23 mouse cellular contexts compared by ENCODE assay signal in genomic region chr17:30638996-30639395, GRCm38 (mm10). TPM values are rescaled to one million over a fixed set of nuclear protein-coding genes. Genes with fewer than 3 reads are reported as not detected.
DNase-seq lines count a peak whose midpoint lies in the region; ATAC-seq and TF ChIP-seq lines count a peak whose summit lies in the region.
"Had no signal": no experiment of that assay in that cellular context is flagged by ENCODE, and none has a peak within 500 bp of the region (broad histone marks: within the 10 kb centered on the region; RNA-seq: fewer than 3 reads in every experiment).

No protein-coding gene starts in this region.

- WGBS in forebrain, embryonic 11.5 days: 72% methylated on average over 2 of the region's 2 CpGs
- 60% methylated on average over 2 of the region's 2 CpGs for WGBS in forebrain, embryonic 16.5 days
- 65% methylated on average over 2 of the region's 2 CpGs for WGBS in hindbrain, embryonic 10.5 days

- in situ Hi-C loops in ES-E14 (cut with MboI; ENCODE audit: low sequenced_read_pairs in 2 of 2, unreplicated experiment in 2 of 2): no loop called here

- no peaks in the 10 kb centered on the region for H3K9me3 ChIP-seq in forebrain, embryonic 11.5 days (ENCODE audit: control insufficient read depth, low read length)
- no peaks in the 10 kb centered on the region for H3K9me3 ChIP-seq in forebrain, embryonic 16.5 days (ENCODE audit: control insufficient read depth, low read length)
- H3K9me3 ChIP-seq in E14TG2a.4 (ENCODE audit: low read length): no peaks in the 10 kb centered on the region
- no peaks in the 10 kb centered on the region for H3K9me3 ChIP-seq in ES-E14 (ENCODE audit: control insufficient read depth, insufficient read depth, low read depth, low read length)
- H3K9me3 ChIP-seq in hindbrain, embryonic 10.5 days: no peaks in the 10 kb centered on the region
- H3K9me3 ChIP-seq: embryonic facial prominence, embryonic 10.5 days; embryonic facial prominence, embryonic 12.5 days; forebrain, embryonic 12.5 days had no signal

- no peaks in the 10 kb centered on the region for H3K36me3 ChIP-seq in forebrain, embryonic 11.5 days (ENCODE audit: control insufficient read depth, insufficient read depth, low read length)
- no peaks in the 10 kb centered on the region for H3K36me3 ChIP-seq in forebrain, embryonic 16.5 days (ENCODE audit: control insufficient read depth, insufficient read depth)
- H3K36me3 ChIP-seq in E14TG2a.4 (ENCODE audit: insufficient read depth, low read length): peaks cover 97% of the 10 kb centered on the region
- H3K36me3 ChIP-seq in ES-E14 (ENCODE audit: control insufficient read depth, insufficient read depth, low read length, poor library complexity, severe bottlenecking): peaks cover 24% of the 10 kb centered on the region; the same call in 1 of the 2 replicates
- H3K36me3 ChIP-seq in hindbrain, embryonic 10.5 days: no peaks in the 10 kb centered on the region
- H3K36me3 ChIP-seq: embryonic facial prominence, embryonic 10.5 days; embryonic facial prominence, embryonic 12.5 days; forebrain, embryonic 12.5 days had no signal

- no peak overlapping the region for H3K4me2 ChIP-seq in forebrain, embryonic 11.5 days (ENCODE audit: low read depth, low read length, severe bottlenecking)
- no peak overlapping the region for H3K4me2 ChIP-seq in forebrain, embryonic 16.5 days (ENCODE audit: low read length)
- H3K4me2 ChIP-seq: embryonic facial prominence, embryonic 12.5 days; forebrain, embryonic 12.5 days had no signal

- peak; percentile 35 for DNase-seq in forebrain, embryonic 11.5 days (ENCODE audit: low spot score)
- DNase-seq in ES-E14 (ENCODE audit: low read depth, low spot score): peak; percentile 72
- peak; percentile 89 for DNase-seq in ZHBTc4 (ENCODE audit: low read depth, low spot score)
- no peak for DNase-seq in layer of hippocampus, adult 18-20 months (ENCODE audit: low spot score in 2 of 2)
- no peak for DNase-seq in hindbrain, embryonic 10.5 days (ENCODE audit: low spot score)
- DNase-seq: adrenal gland, adult 2 months; adrenal gland, postnatal 10 days; adrenal gland, postnatal 25 days; B cell, adult 2 months; cerebellum, adult 11 months; cerebellum, adult 18-20 months; cerebellum, adult 8-10 months; cerebellum, adult 9-11 months; cerebellum, postnatal 14 days; cerebellum, postnatal 36 days; forebrain, postnatal 0 days had no signal

- H3K9ac ChIP-seq in forebrain, embryonic 11.5 days (ENCODE audit: low read length): no peak overlapping the region
- no peak overlapping the region for H3K9ac ChIP-seq in forebrain, embryonic 16.5 days (replicated peaks; ENCODE audit: low read depth, low read length)
- no peak overlapping the region for H3K9ac ChIP-seq in ES-E14 (ENCODE audit: insufficient read depth, low read depth, low read length, poor library complexity, severe bottlenecking)
- H3K9ac ChIP-seq: embryonic facial prominence, embryonic 12.5 days; forebrain, embryonic 12.5 days; forebrain, postnatal 0 days had no signal

- no peak for ATAC-seq in forebrain, embryonic 11.5 days (replicated peaks; ENCODE audit: low FRiP score)
- ATAC-seq in forebrain, embryonic 16.5 days: no peak
- ATAC-seq: CD4-positive, CD25-positive, alpha-beta regulatory T cell, adult 4 months; forebrain, embryonic 14.5 days; forebrain, postnatal 0 days had no signal

- H3K4me3 ChIP-seq in forebrain, embryonic 11.5 days (ENCODE audit: low read depth, low read length): no peak overlapping the region
- no peak overlapping the region for H3K4me3 ChIP-seq in forebrain, embryonic 16.5 days (replicated peaks; ENCODE audit: low read length)
- H3K4me3 ChIP-seq in E14TG2a.4 (replicated peaks; ENCODE audit: low read length) (peak overlapping the region; percentile 1; the same call in 1 of the 2 replicates), ES-E14 (ENCODE audit: insufficient read depth in 1 of 2, low read depth in 1 of 2, low read length in 2 of 2, poor library complexity in 1 of 2, severe bottlenecking in 1 of 2) (no peak overlapping the region)
- H3K4me3 ChIP-seq in hindbrain, embryonic 10.5 days: no peak overlapping the region
- H3K4me3 ChIP-seq: embryonic facial prominence, embryonic 10.5 days; embryonic facial prominence, embryonic 12.5 days; forebrain, embryonic 12.5 days had no signal

- no peaks in the 10 kb centered on the region for H3K27me3 ChIP-seq in forebrain, embryonic 11.5 days (ENCODE audit: control insufficient read depth, insufficient read depth, low read length)
- H3K27me3 ChIP-seq in forebrain, embryonic 16.5 days (replicated peaks; ENCODE audit: control insufficient read depth, insufficient read depth, low read length): no peaks in the 10 kb centered on the region
- no peaks in the 10 kb centered on the region for H3K27me3 ChIP-seq in E14TG2a.4 (ENCODE audit: insufficient read depth, low read length)
- no peaks in the 10 kb centered on the region for H3K27me3 ChIP-seq in hindbrain, embryonic 10.5 days (ENCODE audit: insufficient read depth, poor library complexity, severe bottlenecking)
- H3K27me3 ChIP-seq: embryonic facial prominence, embryonic 12.5 days; forebrain, embryonic 12.5 days had no signal

- no peak for TF ChIP-seq CTCF in E14TG2a.4 (conservative IDR thresholded peaks at IDR 0.05; ENCODE audit: low read length)

- no peaks in the 10 kb centered on the region for H3K4me1 ChIP-seq in forebrain, embryonic 11.5 days (replicated peaks; ENCODE audit: control insufficient read depth, insufficient read depth, low read length)
- H3K4me1 ChIP-seq in forebrain, embryonic 16.5 days (replicated peaks; ENCODE audit: control insufficient read depth, insufficient read depth, low read length): no peaks in the 10 kb centered on the region
- peaks cover 49% of the 10 kb centered on the region for H3K4me1 ChIP-seq in E14TG2a.4 (replicated peaks; ENCODE audit: low read depth, low read length)
- H3K4me1 ChIP-seq in ES-E14 (ENCODE audit: control insufficient read depth in 2 of 2, insufficient read depth in 2 of 2, low read length in 2 of 2, poor library complexity in 1 of 2): peaks cover 2 to 24% of the 10 kb centered on the region in 2 experiments; a peak in 3 of 4 replicates
- H3K4me1 ChIP-seq in hindbrain, embryonic 10.5 days (replicated peaks): peaks cover 17% of the 10 kb centered on the region
- H3K4me1 ChIP-seq: embryonic facial prominence, embryonic 12.5 days had no signal

- H3K27ac ChIP-seq in forebrain, embryonic 11.5 days (ENCODE audit: low read depth, low read length): no peak overlapping the region
- no peak overlapping the region for H3K27ac ChIP-seq in forebrain, embryonic 16.5 days (ENCODE audit: low read length)
- H3K27ac ChIP-seq in ES-E14 (ENCODE audit: insufficient read depth, low read depth, low read length, poor library complexity, severe bottlenecking): no peak overlapping the region
- H3K27ac ChIP-seq in hindbrain, embryonic 10.5 days: no peak overlapping the region
- H3K27ac ChIP-seq: embryonic facial prominence, embryonic 10.5 days; embryonic facial prominence, embryonic 12.5 days; forebrain, embryonic 12.5 days had no signal

TF ChIP-seq in ES-E14, 5 proteins besides CTCF, POLR2A, EP300 and RAD21:
- no peak for TF ChIP-seq ZC3H11A (IDR thresholded peaks at IDR 0.05; ENCODE audit: borderline replicate concordance, low read depth, low read length)
- TF ChIP-seq HCFC1 (IDR thresholded peaks at IDR 0.05; ENCODE audit: borderline replicate concordance, insufficient read depth, low read length): no peak
- no peak for TF ChIP-seq ZNF384 (IDR thresholded peaks at IDR 0.05; ENCODE audit: low read depth, low read length)
- no peak for TF ChIP-seq CHD2 (IDR thresholded peaks at IDR 0.05; ENCODE audit: low read depth, low read length)
- no peak for TF ChIP-seq MAFK (IDR thresholded peaks at IDR 0.05; ENCODE audit: insufficient read depth, low read depth, low read length)

RNA-seq across cellular contexts. Expression of gene Glo1, which starts 12.3 kb away (rescaled TPM):
- 264 and 288 TPM in 2 replicates for polyA plus RNA-seq in forebrain, embryonic 11.5 days (2014; fragmentation: Nextera tagmentation; extraction: Ambion mirVana)
- polyA plus RNA-seq in forebrain, embryonic 16.5 days (2015; fragmentation: Nextera tagmentation; extraction: Ambion mirVana): 156 and 176 TPM in 2 replicates
- 283 and 284 TPM in 2 replicates for total RNA-seq in ES-E14 (2012; rRNA removed)
- 100 to 1,000 TPM; 199 to 206 TPM for total RNA-seq in layer of hippocampus, adult 18-20 months (2021)
- 230 and 231 TPM in 2 replicates for polyA plus RNA-seq in hindbrain, embryonic 10.5 days (2016; fragmentation: Nextera tagmentation; extraction: Ambion mirVana)

RNA-seq across cellular contexts. Expression of gene Dnah8, which starts 14.8 kb away (rescaled TPM):
- polyA plus RNA-seq in forebrain, embryonic 11.5 days (2014; fragmentation: Nextera tagmentation; extraction: Ambion mirVana): 0.76 and 2.5 TPM in 2 replicates
- 1.6 and 2.0 TPM in 2 replicates for polyA plus RNA-seq in forebrain, embryonic 16.5 days (2015; fragmentation: Nextera tagmentation; extraction: Ambion mirVana)
- 19.5 and 28.0 TPM in 2 replicates for total RNA-seq in ES-E14 (2012; rRNA removed)
- total RNA-seq in layer of hippocampus, adult 18-20 months (2021): 1 to 10 TPM; 1.7 to 3.1 TPM
- 1.0 and 1.3 TPM in 2 replicates for polyA plus RNA-seq in hindbrain, embryonic 10.5 days (2016; fragmentation: Nextera tagmentation; extraction: Ambion mirVana)

Comparison
In these comparisons a context has a peak if more than half of its experiments do, and no peak if none do; other contexts are left out.
1. DNase-seq: peak in forebrain, embryonic 11.5 days (single experiment), ES-E14 (single experiment) and ZHBTc4 (single experiment); none in layer of hippocampus, adult 18-20 months (0 of 2) and hindbrain, embryonic 10.5 days (single experiment).